Mouse (Mus musculus): Measurements from ENCODE around the gene Cdh3.

GRCm38 (mm10) chr8:106556068-106556645, 45.5 kb downstream of the Cdh3 start:
- TF ChIP-seq POLR2A (IDR thresholded peaks at IDR 0.05; ENCODE audit: insufficient read depth, low read depth, low read length) (no peak), CTCF (IDR thresholded peaks at IDR 0.05; ENCODE audit: insufficient read depth, low read depth, low read length) (no peak)

Data from olfactory bulb, adult 2 months (tissue).